Mouse (Mus musculus) MEL (cell line): ENCODE measurements around the gene Spag16. TPM values are rescaled to one million over a fixed set of nuclear protein-coding genes. Genes with fewer than 3 reads are reported as not detected.

Source experiments
- DNase-seq: peaks from one replicate; pipeline ENCODE4 v3.0.0; 2011; ENCODE audit warnings: low read depth, low spot score
- H3K27ac ChIP-seq: 2 replicates; pipeline ENCODE4 v1.5.1; 2012; ENCODE audit warnings: low read depth, mild to moderate bottlenecking, control low read depth, low read length, moderate library complexity; ENCODE audit not compliant: control insufficient read depth
- H3K27me3 ChIP-seq, 2 experiments: fragments of 150-350 bp in 1 of 2; sonication (generic) in 1 of 2; 2 replicates each; pipeline ENCODE4 v1.6.1; 2012; ENCODE audit warnings: low read length in 2 of 2, mild to moderate bottlenecking in 2 of 2, improper control_type of control experiment in 1 of 2, moderate library complexity in 1 of 2; ENCODE audit not compliant: insufficient read depth in 2 of 2, control insufficient read depth in 1 of 2
- H3K36me3 ChIP-seq, 2 experiments: 2 replicates each; pipeline ENCODE4 v1.6.1; 2012 to 2014; ENCODE audit warnings: low read length in 2 of 2, improper control_type of control experiment in 1 of 2, inconsistent platforms in 1 of 2, mild to moderate bottlenecking in 1 of 2; ENCODE audit not compliant: insufficient read depth in 2 of 2, control insufficient read depth in 1 of 2
- H3K4me1 ChIP-seq, 2 experiments: fragments of 150-350 bp in 1 of 2; sonication (generic) in 1 of 2; 2 replicates each; pipeline ENCODE4 v1.6.1; 2012; ENCODE audit warnings: low read length in 2 of 2, improper control_type of control experiment in 1 of 2, mild to moderate bottlenecking in 1 of 2; ENCODE audit not compliant: insufficient read depth in 2 of 2, control insufficient read depth in 1 of 2
- H3K4me3 ChIP-seq, 2 experiments: fragments of 150-350 bp in 1 of 2; sonication (generic) in 1 of 2; 2 replicates each; pipeline ENCODE4 v1.5.1; 2012; ENCODE audit warnings: low read depth in 2 of 2, low read length in 2 of 2, mild to moderate bottlenecking in 2 of 2, moderate library complexity in 2 of 2, control low read depth in 1 of 2, improper control_type of control experiment in 1 of 2; ENCODE audit not compliant: control insufficient read depth in 1 of 2, insufficient read depth in 1 of 2
- H3K79me2 ChIP-seq: 2 replicates; pipeline ENCODE4 v1.6.1; 2012; ENCODE audit warnings: mild to moderate bottlenecking, low read length, moderate library complexity; ENCODE audit not compliant: control insufficient read depth, poor library complexity, insufficient read depth
- H3K9ac ChIP-seq: 2 replicates; pipeline ENCODE4 v1.6.1; 2012; ENCODE audit warnings: low read depth, mild to moderate bottlenecking, control low read depth, low read length, moderate library complexity; ENCODE audit not compliant: control insufficient read depth, poor library complexity, severe bottlenecking
- H3K9me3 ChIP-seq: fragments of 150-350 bp; sonication (generic); replicated peaks from 2 replicates; pipeline ENCODE4 v1.6.1; 2012; ENCODE audit warnings: mild to moderate bottlenecking, low read length, improper control_type of control experiment, moderate library complexity; ENCODE audit not compliant: insufficient read depth
- BHLHE40 ChIP-seq: IDR thresholded peaks from 2 replicates; pipeline ENCODE4 v1.6.1; 2012; ENCODE audit warnings: low read depth, mild to moderate bottlenecking, inconsistent platforms, low read length, improper control_type of control experiment, borderline replicate concordance
- CHD2 ChIP-seq: IDR thresholded peaks from 2 replicates; pipeline ENCODE4 v1.6.1; 2011; ENCODE audit warnings: low read length, improper control_type of control experiment
- CTCF ChIP-seq, 3 experiments: IDR thresholded peaks in 2 of 3; conservative IDR thresholded peaks in 1 of 3; 2 replicates each; pipeline ENCODE4 v1.5.1; 2011 to 2012; ENCODE audit warnings: low read length in 3 of 3, low read depth in 2 of 3, mild to moderate bottlenecking in 2 of 3, improper control_type of control experiment in 1 of 3, inconsistent platforms in 1 of 3, mixed read lengths in 1 of 3, moderate library complexity in 1 of 3; ENCODE audit not compliant: control insufficient read depth in 1 of 3, insufficient read depth in 1 of 3, poor library complexity in 1 of 3, severe bottlenecking in 1 of 3
- E2F4 ChIP-seq: IDR thresholded peaks from 2 replicates; pipeline ENCODE4 v1.6.1; 2011; ENCODE audit warnings: low read depth, low read length, improper control_type of control experiment, borderline replicate concordance
- ELF1 ChIP-seq: IDR thresholded peaks from 2 replicates; pipeline ENCODE4 v1.6.1; 2014; ENCODE audit warnings: low read depth, mild to moderate bottlenecking, inconsistent platforms, low read length, improper control_type of control experiment, moderate library complexity
- ETS1 ChIP-seq: IDR thresholded peaks from 2 replicates; pipeline ENCODE4 v1.6.1; 2012; ENCODE audit warnings: low read depth, mild to moderate bottlenecking, inconsistent platforms, low read length, improper control_type of control experiment, moderate library complexity
- JUND ChIP-seq: IDR thresholded peaks from 2 replicates; pipeline ENCODE4 v1.6.1; 2011; ENCODE audit warnings: low read depth, mild to moderate bottlenecking, improper control_type of control experiment, low read length
- MAFK ChIP-seq: IDR thresholded peaks from 2 replicates; pipeline ENCODE4 v1.6.1; 2011; ENCODE audit warnings: low read depth, mild to moderate bottlenecking, low read length, improper control_type of control experiment, borderline replicate concordance
- MAZ ChIP-seq: IDR thresholded peaks from 2 replicates; pipeline ENCODE4 v1.6.1; 2012; ENCODE audit warnings: low read depth, mild to moderate bottlenecking, inconsistent platforms, low read length, improper control_type of control experiment
- MYB ChIP-seq: IDR thresholded peaks from 2 replicates; pipeline ENCODE4 v1.6.1; 2011; ENCODE audit warnings: mild to moderate bottlenecking, low read depth, low read length, improper control_type of control experiment
- MYC ChIP-seq: IDR thresholded peaks from 2 replicates; pipeline ENCODE4 v1.6.1; 2011; ENCODE audit warnings: low read depth, mild to moderate bottlenecking, low read length, improper control_type of control experiment, moderate library complexity
- NELFE ChIP-seq: IDR thresholded peaks from 2 replicates; pipeline ENCODE4 v1.6.1; 2011; ENCODE audit warnings: low read depth, low read length, improper control_type of control experiment
- NRF1 ChIP-seq: IDR thresholded peaks from 2 replicates; pipeline ENCODE4 v1.6.1; 2014; ENCODE audit warnings: low read depth, mild to moderate bottlenecking, inconsistent platforms, low read length, improper control_type of control experiment, moderate library complexity; ENCODE audit not compliant: poor library complexity, insufficient read depth, severe bottlenecking
- RCOR1 ChIP-seq: IDR thresholded peaks from 2 replicates; pipeline ENCODE4 v1.6.1; 2012; ENCODE audit warnings: low read depth, mild to moderate bottlenecking, inconsistent platforms, low read length, improper control_type of control experiment
- SIN3A ChIP-seq: IDR thresholded peaks from 2 replicates; pipeline ENCODE4 v1.6.1; 2012; ENCODE audit warnings: low read length, improper control_type of control experiment, inconsistent platforms
- TAL1 ChIP-seq: IDR thresholded peaks from 2 replicates; pipeline ENCODE4 v1.6.1; 2012; ENCODE audit warnings: mild to moderate bottlenecking, inconsistent platforms, low read length, moderate library complexity, mixed read lengths
- TBP ChIP-seq: IDR thresholded peaks from 2 replicates; pipeline ENCODE4 v1.8.0; 2011; ENCODE audit warnings: low read depth, low read length, improper control_type of control experiment
- UBTF ChIP-seq: IDR thresholded peaks from 2 replicates; pipeline ENCODE4 v1.6.1; 2012; ENCODE audit warnings: low read depth, mild to moderate bottlenecking, inconsistent platforms, low read length, improper control_type of control experiment, moderate library complexity, borderline replicate concordance; ENCODE audit not compliant: insufficient read depth
- USF1 ChIP-seq: IDR thresholded peaks from 2 replicates; pipeline ENCODE4 v1.6.1; 2014; ENCODE audit warnings: low read depth, mild to moderate bottlenecking, inconsistent platforms, low read length, improper control_type of control experiment, moderate library complexity
- USF2 ChIP-seq, 2 experiments: IDR thresholded peaks; 2 replicates each; pipeline ENCODE4 v1.6.1; 2011 to 2012; ENCODE audit warnings: improper control_type of control experiment in 2 of 2, low read length in 2 of 2, borderline replicate concordance in 1 of 2, inconsistent platforms in 1 of 2, low read depth in 1 of 2, mild to moderate bottlenecking in 1 of 2; ENCODE audit not compliant: insufficient read depth in 1 of 2
- ZC3H11A ChIP-seq: IDR thresholded peaks from 2 replicates; pipeline ENCODE4 v1.6.1; 2012; ENCODE audit warnings: low read depth, mild to moderate bottlenecking, inconsistent platforms, low read length, improper control_type of control experiment
- ZMIZ1 ChIP-seq: IDR thresholded peaks from 2 replicates; pipeline ENCODE4 v1.6.1; 2012; ENCODE audit warnings: low read depth, mild to moderate bottlenecking, inconsistent platforms, low read length, improper control_type of control experiment, moderate library complexity
- polyA plus RNA-seq, 2 experiments: library from polyadenylated mRNA; stranded (reverse) in 1 of 2; unstranded in 1 of 2; fragments of >175 nt in 1 of 2; fragments of >200 nt in 1 of 2; gene quantifications; 2 replicates each; pipeline versions ENCODE4 v1.2.1 to v1.2.4; 2012; ENCODE audit warnings: low replicate concordance in 2 of 2, low read depth in 1 of 2; ENCODE audit not compliant: insufficient read length in 2 of 2, insufficient read depth in 1 of 2, missing spikeins in 1 of 2
- total RNA-seq: library from RNA; depleted of rRNA; stranded (reverse); fragments of 300-350 nt; gene quantifications from 2 replicates; pipeline ENCODE4 v1.2.3, GENCODE M21; 2012

Gene Spag16
- total and polyA plus RNA-seq, 3 experiments: not detected

GRCm38 (mm10) chr1:70012991-70013390, 186.2 kb downstream of the Spag16 start:
- Histone ChIP-seq H3K79me2 (no peaks in the 10 kb centered on the region), H3K9me3 (no peaks in the 10 kb centered on the region), H3K36me3 (no peaks in the 10 kb centered on the region), H3K4me3 (no peak overlapping the region), H3K27me3 (no peaks in the 10 kb centered on the region), H3K4me1 (no peaks in the 10 kb centered on the region), H3K9ac (no peak overlapping the region), H3K27ac (no peak overlapping the region)
- TF ChIP-seq MYC (no peak), CTCF (IDR thresholded peaks at IDR 0.05 in 2 of 3, conservative IDR thresholded peaks at IDR 0.05 in 1 of 3; ENCODE audit: control insufficient read depth in 1 of 3, insufficient read depth in 1 of 3, low read depth in 2 of 3, low read length in 3 of 3, poor library complexity in 1 of 3, severe bottlenecking in 1 of 3) (no peak), UBTF (no peak), JUND (no peak), ETS1 (no peak), MAZ (no peak), TBP (no peak), NRF1 (no peak), ZMIZ1 (no peak), CHD2 (no peak), NELFE (no peak), USF1 (no peak), MYB (no peak), RCOR1 (no peak), E2F4 (no peak), BHLHE40 (no peak), ZC3H11A (no peak), SIN3A (no peak)
- no peak for DNase-seq

- Histone ChIP-seq H3K4me3 (no peak overlapping the region), H3K79me2 (no peaks in the 10 kb centered on the region), H3K4me1 (no peaks in the 10 kb centered on the region), H3K27me3 (no peaks in the 10 kb centered on the region), H3K9ac (no peak overlapping the region), H3K27ac (no peak overlapping the region), H3K9me3 (no peaks in the 10 kb centered on the region), H3K36me3 (no peaks in the 10 kb centered on the region)
- TF ChIP-seq JUND: no peak
- TF ChIP-seq ZMIZ1: no peak
- TF ChIP-seq MYB: no peak
- no peak for TF ChIP-seq NRF1
- TF ChIP-seq TAL1: no peak
- TF ChIP-seq SIN3A: no peak
- no peak for TF ChIP-seq MYC
- no peak for TF ChIP-seq MAFK
- TF ChIP-seq ELF1: no peak
- TF ChIP-seq USF2 (IDR thresholded peaks at IDR 0.05; ENCODE audit: borderline replicate concordance in 1 of 2, insufficient read depth in 1 of 2, low read depth in 1 of 2, low read length in 2 of 2): no peak
- DNase-seq: no peak
Measured at GRCm38 (mm10) chr1:70037384-70037783, 210.6 kb downstream of the Spag16 start.
